Mouse (Mus musculus): ENCODE measurements around the gene Ddx56. TPM values are rescaled to one million over a fixed set of nuclear protein-coding genes. Genes with fewer than 3 reads are reported as not detected.

Gene Ddx56
- polyA plus RNA-seq (2014; fragmentation: Nextera tagmentation; extraction: Ambion mirVana), result 79.6 and 89.9 TPM in 2 replicates

DNA sequence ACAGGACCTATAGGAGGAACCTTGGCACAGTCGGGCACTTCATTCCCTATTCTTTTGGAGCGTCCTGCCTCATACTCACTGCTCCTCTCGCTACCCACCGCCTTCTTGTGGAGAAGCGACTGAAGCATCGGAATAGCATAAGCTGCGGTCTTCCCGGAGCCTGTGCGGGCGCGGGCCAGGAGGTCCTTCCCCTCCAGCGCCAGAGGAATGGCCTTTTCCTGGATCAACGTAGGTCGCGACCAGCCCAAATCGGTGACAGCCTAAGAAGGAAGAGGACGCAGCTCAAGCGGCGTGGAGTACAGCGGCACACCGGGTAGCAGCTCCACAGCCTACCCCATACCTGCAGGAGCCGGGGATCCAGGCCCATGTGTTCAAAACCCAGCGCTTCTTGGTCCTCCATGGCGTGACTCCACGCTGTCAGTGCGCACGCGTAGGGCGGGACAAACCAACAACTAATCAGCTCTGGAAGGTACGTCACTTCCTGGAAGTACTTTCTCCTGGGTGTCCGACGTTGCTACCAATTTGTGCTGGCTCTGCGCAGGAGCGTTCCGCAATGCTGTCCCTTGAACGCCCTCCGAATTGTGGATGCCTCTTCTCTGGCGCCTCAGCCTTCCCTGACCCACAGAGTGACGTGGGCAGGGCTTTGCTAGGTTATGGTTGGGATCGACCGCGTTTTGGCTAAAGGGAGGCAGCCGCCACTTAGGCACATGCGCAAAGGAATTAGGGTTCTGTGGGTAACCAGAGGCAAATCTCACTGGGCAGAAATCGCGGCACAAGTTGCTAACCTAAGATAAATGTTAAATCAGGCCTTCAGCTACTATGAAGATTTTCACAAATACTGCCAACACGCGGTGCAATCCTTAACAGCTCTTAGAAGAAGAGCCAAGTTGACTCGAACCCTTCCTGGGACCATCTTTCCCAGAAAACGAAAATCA, at the start of gene Ddx56:
Gene Ddx56 (minus strand): TSS at position 453 of the 935 bp plus-strand sequence.
- Histone ChIP-seq H3K9ac (ENCODE audit: low read depth, low read length) (peak within 1 kb of the TSS; percentile 77), H3K27ac (replicated peaks; ENCODE audit: low read depth, low read length) (peak within 1 kb of the TSS; percentile 97), H3K4me1 (ENCODE audit: control insufficient read depth, insufficient read depth, low read length) (peaks cover 5% of the 10 kb centered on the region), H3K36me3 (ENCODE audit: control insufficient read depth, insufficient read depth, low read length) (peaks cover 66% of the 10 kb centered on the region), H3K4me2 (ENCODE audit: low read depth, low read length) (peak within 1 kb of the TSS; percentile 90), H3K4me3 (ENCODE audit: low read depth, low read length) (peak within 1 kb of the TSS; percentile 68), H3K9me3 (ENCODE audit: control insufficient read depth, low read length) (no peaks in the 10 kb centered on the region), H3K27me3 (replicated peaks; ENCODE audit: control insufficient read depth, insufficient read depth, low read length) (no peaks in the 10 kb centered on the region)
- DNase-seq (ENCODE audit: low spot score) (peak; percentile 98), ATAC-seq (ENCODE audit: low read depth) (peak; percentile 98)
- 2% methylated on average over 45 of the region's 50 CpGs for WGBS

DNA sequence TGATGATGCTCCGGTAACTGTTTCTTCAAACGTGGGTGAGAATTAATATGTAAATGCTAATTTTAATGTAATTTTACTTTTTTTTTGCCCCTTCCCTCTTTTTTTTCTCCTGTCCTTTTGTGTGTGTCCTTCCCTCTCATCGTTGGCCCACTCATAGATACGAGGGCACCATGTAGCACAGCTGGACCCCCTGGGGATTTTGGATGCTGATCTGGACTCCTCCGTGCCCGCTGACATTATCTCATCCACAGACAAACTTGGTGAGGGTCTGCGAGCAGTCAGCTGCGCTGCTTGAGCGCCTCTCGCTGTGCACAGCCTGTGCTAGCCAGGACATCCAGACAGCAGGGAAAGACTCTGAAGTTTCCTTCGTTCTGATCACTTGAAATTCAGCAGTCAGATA, 49.2 kb upstream of the Ddx56 start:
- Histone ChIP-seq H3K4me1 (ENCODE audit: control insufficient read depth, insufficient read depth, low read length) (no peaks in the 10 kb centered on the region), H3K27ac (replicated peaks; ENCODE audit: low read depth, low read length) (no peak overlapping the region), H3K27me3 (replicated peaks; ENCODE audit: control insufficient read depth, insufficient read depth, low read length) (no peaks in the 10 kb centered on the region), H3K9ac (ENCODE audit: low read depth, low read length) (no peak overlapping the region), H3K4me3 (ENCODE audit: low read depth, low read length) (no peak overlapping the region), H3K36me3 (ENCODE audit: control insufficient read depth, insufficient read depth, low read length) (peaks cover 77% of the 10 kb centered on the region), H3K9me3 (ENCODE audit: control insufficient read depth, low read length) (no peaks in the 10 kb centered on the region), H3K4me2 (ENCODE audit: low read depth, low read length) (no peak overlapping the region)
- WGBS, result 84% methylated on average over 11 of the region's 11 CpGs
- ATAC-seq (ENCODE audit: low read depth) (no peak), DNase-seq (ENCODE audit: low spot score) (no peak)

DNA sequence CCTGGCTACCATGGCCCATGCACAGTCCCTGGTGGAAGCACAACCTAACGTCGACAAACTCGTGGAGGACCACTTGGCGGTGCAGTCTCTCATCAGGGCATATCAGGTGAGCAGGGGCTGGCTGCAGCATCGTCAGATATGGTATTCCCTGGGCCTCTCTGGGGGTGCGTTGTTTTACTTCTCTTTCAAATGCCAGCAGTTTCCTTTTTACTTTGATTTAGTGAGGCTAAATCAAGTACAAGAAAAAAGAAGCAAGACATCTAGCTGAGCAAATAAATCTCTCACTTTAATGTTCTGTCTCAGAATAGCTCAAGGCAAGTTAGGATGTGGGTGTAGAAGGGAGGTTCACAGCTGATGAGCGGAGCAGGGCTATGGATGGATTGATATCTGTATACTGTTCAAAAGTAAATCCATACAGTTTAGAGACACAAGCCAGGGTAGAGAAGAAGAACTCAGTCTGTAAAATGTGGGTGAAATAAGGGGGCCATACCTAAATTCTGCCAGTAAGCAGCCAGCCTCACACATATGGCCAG, 46.4 kb upstream of the Ddx56 start:
- peaks cover 75% of the 10 kb centered on the region for H3K36me3 ChIP-seq (ENCODE audit: control insufficient read depth, insufficient read depth, low read length)
- 86% methylated on average over 7 of the region's 7 CpGs for WGBS

DNA sequence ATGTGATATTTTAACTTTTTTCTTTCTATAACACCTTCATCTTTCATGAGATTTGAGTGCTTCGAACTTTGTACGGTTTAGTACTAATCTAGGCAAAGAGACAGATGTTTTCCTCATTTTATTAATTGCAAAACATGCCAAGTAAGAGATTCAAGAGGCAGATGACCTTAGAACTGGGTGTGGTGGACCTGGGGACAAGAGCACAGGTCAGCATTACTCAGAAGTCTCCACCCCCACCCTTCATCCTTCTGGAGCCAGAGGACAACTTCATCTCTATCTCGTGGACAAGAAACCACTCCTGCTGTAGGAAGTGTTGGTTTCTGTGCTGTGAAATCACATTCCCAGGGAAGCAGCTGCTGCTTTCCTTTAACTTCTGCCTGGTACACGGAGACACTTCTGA, 40.6 kb upstream of the Ddx56 start:
- peaks cover 51% of the 10 kb centered on the region for H3K36me3 ChIP-seq (ENCODE audit: control insufficient read depth, insufficient read depth, low read length)
- no peaks in the 10 kb centered on the region for H3K27me3 ChIP-seq (replicated peaks; ENCODE audit: control insufficient read depth, insufficient read depth, low read length)
- no peak overlapping the region for H3K9ac ChIP-seq (ENCODE audit: low read depth, low read length)
- ATAC-seq (ENCODE audit: low read depth), result no peak
- no peak overlapping the region for H3K27ac ChIP-seq (replicated peaks; ENCODE audit: low read depth, low read length)
- H3K4me1 ChIP-seq (ENCODE audit: control insufficient read depth, insufficient read depth, low read length), result no peaks in the 10 kb centered on the region
- no peak overlapping the region for H3K4me3 ChIP-seq (ENCODE audit: low read depth, low read length)
- WGBS, result 91% methylated on average over 4 of the region's 4 CpGs
- DNase-seq (ENCODE audit: low spot score), result no peak
- no peak overlapping the region for H3K4me2 ChIP-seq (ENCODE audit: low read depth, low read length)
- no peaks in the 10 kb centered on the region for H3K9me3 ChIP-seq (ENCODE audit: control insufficient read depth, low read length)

More for the DNA sequence above, 46.4 kb upstream of the Ddx56 start:
- no peak overlapping the region for H3K9ac ChIP-seq (ENCODE audit: low read depth, low read length)
- H3K4me2 ChIP-seq (ENCODE audit: low read depth, low read length), result no peak overlapping the region
- H3K4me3 ChIP-seq (ENCODE audit: low read depth, low read length), result no peak overlapping the region
- H3K9me3 ChIP-seq (ENCODE audit: control insufficient read depth, low read length), result no peaks in the 10 kb centered on the region
- no peaks in the 10 kb centered on the region for H3K4me1 ChIP-seq (ENCODE audit: control insufficient read depth, insufficient read depth, low read length)
- no peak for ATAC-seq (ENCODE audit: low read depth)
- DNase-seq (ENCODE audit: low spot score), result no peak
- H3K27me3 ChIP-seq (replicated peaks; ENCODE audit: control insufficient read depth, insufficient read depth, low read length), result no peaks in the 10 kb centered on the region
- no peak overlapping the region for H3K27ac ChIP-seq (replicated peaks; ENCODE audit: low read depth, low read length)

DNA sequence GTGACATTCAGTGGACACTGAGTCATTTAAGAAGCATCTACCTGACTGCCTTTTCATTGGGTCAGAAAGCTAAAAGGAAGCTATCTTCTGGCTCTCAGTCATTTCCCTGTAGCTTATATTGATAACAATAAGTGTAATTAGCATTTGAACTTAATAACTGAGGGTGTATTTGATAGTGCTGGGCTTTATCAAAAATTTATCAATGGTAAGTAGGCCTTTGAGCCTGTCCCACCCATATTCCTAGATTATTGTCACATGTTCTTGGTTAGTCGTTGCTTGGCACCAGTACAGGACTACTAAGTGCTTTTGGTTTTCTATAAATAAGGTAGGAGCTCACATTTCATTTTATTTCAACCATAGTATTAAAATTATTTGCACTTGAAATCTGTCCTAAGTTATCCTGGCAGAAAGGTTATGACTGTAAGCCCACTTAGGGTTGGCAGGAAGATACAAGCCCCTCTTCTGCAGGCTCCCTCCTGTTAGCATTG, 38.4 kb upstream of the Ddx56 start:
- no peak overlapping the region for H3K27ac ChIP-seq (replicated peaks; ENCODE audit: low read depth, low read length)
- WGBS, result 65% methylated on average over 1 of the region's 1 CpGs
- no peak overlapping the region for H3K4me3 ChIP-seq (ENCODE audit: low read depth, low read length)
- H3K36me3 ChIP-seq (ENCODE audit: control insufficient read depth, insufficient read depth, low read length), result peaks cover 58% of the 10 kb centered on the region
- ATAC-seq (ENCODE audit: low read depth) (no peak), DNase-seq (ENCODE audit: low spot score) (no peak)
- H3K4me2 ChIP-seq (ENCODE audit: low read depth, low read length), result no peak overlapping the region
- H3K4me1 ChIP-seq (ENCODE audit: control insufficient read depth, insufficient read depth, low read length), result no peaks in the 10 kb centered on the region
- no peaks in the 10 kb centered on the region for H3K9me3 ChIP-seq (ENCODE audit: control insufficient read depth, low read length)
- no peaks in the 10 kb centered on the region for H3K27me3 ChIP-seq (replicated peaks; ENCODE audit: control insufficient read depth, insufficient read depth, low read length)
- no peak overlapping the region for H3K9ac ChIP-seq (ENCODE audit: low read depth, low read length)

DNA sequence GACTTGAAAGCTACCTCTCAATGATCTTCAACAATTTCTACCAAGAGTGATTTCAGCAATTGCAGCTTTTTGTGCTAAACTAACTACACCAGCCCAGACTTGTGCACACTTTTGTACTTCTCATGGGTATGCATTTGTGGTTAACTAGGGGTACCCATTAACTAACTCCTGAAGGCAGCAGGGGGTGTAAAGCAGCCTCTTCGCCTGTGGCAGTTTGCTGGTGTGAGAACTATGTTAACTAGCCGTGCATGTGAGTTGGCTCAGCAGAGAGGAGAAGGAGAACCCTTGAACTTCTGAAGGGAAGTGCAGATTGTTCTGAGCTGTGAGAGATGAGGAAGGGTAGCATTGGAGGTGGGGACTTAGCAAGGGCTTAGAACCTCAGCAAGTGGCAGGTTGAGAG, 35.2 kb upstream of the Ddx56 start:
- Histone ChIP-seq H3K27me3 (replicated peaks; ENCODE audit: control insufficient read depth, insufficient read depth, low read length) (no peaks in the 10 kb centered on the region), H3K4me1 (ENCODE audit: control insufficient read depth, insufficient read depth, low read length) (no peaks in the 10 kb centered on the region), H3K27ac (replicated peaks; ENCODE audit: low read depth, low read length) (no peak overlapping the region), H3K9me3 (ENCODE audit: control insufficient read depth, low read length) (no peaks in the 10 kb centered on the region), H3K4me3 (ENCODE audit: low read depth, low read length) (no peak overlapping the region), H3K4me2 (ENCODE audit: low read depth, low read length) (no peak overlapping the region), H3K9ac (ENCODE audit: low read depth, low read length) (no peak overlapping the region), H3K36me3 (ENCODE audit: control insufficient read depth, insufficient read depth, low read length) (peaks cover 66% of the 10 kb centered on the region)
- no peak for DNase-seq (ENCODE audit: low spot score)
- no peak for ATAC-seq (ENCODE audit: low read depth)
- 84% methylated on average over 2 of the region's 2 CpGs for WGBS

DNA sequence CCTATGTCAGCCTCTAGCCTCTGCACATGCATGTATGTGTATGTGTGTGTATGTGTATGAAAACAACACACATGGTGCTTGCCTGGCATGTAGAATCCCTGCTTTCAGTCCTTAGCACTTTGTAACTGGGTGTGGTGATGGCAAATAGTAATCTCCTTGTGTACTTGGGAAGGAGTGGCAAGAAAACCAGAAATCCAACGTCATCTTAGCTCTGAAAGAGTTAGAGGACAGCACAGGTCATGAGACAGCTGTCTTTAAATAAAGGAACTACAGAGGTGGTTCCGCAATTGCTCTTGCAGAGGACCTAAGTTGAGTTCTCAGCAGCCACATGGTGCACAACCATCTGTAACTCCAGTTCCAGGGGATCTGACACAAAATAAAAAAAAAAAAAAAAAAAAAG, 31.9 kb upstream of the Ddx56 start:
- Histone ChIP-seq H3K4me2 (ENCODE audit: low read depth, low read length) (no peak overlapping the region), H3K4me3 (ENCODE audit: low read depth, low read length) (no peak overlapping the region), H3K9me3 (ENCODE audit: control insufficient read depth, low read length) (no peaks in the 10 kb centered on the region), H3K27ac (replicated peaks; ENCODE audit: low read depth, low read length) (no peak overlapping the region), H3K4me1 (ENCODE audit: control insufficient read depth, insufficient read depth, low read length) (no peaks in the 10 kb centered on the region), H3K36me3 (ENCODE audit: control insufficient read depth, insufficient read depth, low read length) (peaks cover 68% of the 10 kb centered on the region), H3K27me3 (replicated peaks; ENCODE audit: control insufficient read depth, insufficient read depth, low read length) (no peaks in the 10 kb centered on the region), H3K9ac (ENCODE audit: low read depth, low read length) (no peak overlapping the region)
- 84% methylated on average over 2 of the region's 2 CpGs for WGBS
- ATAC-seq (ENCODE audit: low read depth) (no peak), DNase-seq (ENCODE audit: low spot score) (no peak)

DNA sequence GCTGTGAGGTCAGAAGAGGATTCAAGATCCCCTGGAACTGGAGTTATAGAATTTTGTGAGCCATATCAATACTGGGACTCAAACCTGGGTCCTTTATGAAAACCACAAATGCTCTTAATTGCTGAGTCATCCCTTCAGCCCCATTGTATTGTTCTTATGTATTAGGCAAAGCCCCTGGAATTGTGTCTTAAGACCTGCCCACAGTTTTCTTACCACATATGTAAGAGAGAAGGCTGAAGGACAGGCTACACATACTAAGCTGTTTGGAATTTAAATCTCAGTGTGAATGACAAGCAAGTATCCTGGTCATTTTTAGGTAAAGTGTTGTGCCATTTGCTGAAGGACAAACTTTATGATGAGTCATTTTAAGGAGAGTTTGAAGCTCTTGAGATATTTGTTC, 28.5 kb upstream of the Ddx56 start:
- H3K36me3 ChIP-seq (ENCODE audit: control insufficient read depth, insufficient read depth, low read length), result peaks cover 43% of the 10 kb centered on the region
- no peaks in the 10 kb centered on the region for H3K9me3 ChIP-seq (ENCODE audit: control insufficient read depth, low read length)
- no peak for DNase-seq (ENCODE audit: low spot score)
- no peak for ATAC-seq (ENCODE audit: low read depth)
- H3K27me3 ChIP-seq (replicated peaks; ENCODE audit: control insufficient read depth, insufficient read depth, low read length), result no peaks in the 10 kb centered on the region
- H3K9ac ChIP-seq (ENCODE audit: low read depth, low read length), result no peak overlapping the region
- peaks cover 4% of the 10 kb centered on the region; the same call in 1 of the 2 replicates for H3K4me1 ChIP-seq (ENCODE audit: control insufficient read depth, insufficient read depth, low read length)
- no peak overlapping the region for H3K4me3 ChIP-seq (ENCODE audit: low read depth, low read length)
- H3K4me2 ChIP-seq (ENCODE audit: low read depth, low read length), result no peak overlapping the region
- H3K27ac ChIP-seq (replicated peaks; ENCODE audit: low read depth, low read length), result no peak overlapping the region

Data from embryonic facial prominence, embryonic 14.5 days (tissue).